Mouse (Mus musculus) yolk sac, embryonic 10.5 days (tissue): ENCODE measurements around the gene Gm11397.
"Not testable (repeated sequence)": the region's sequence is repeated elsewhere in the genome, so short reads cannot be mapped to it uniquely, and the experiment has no call there.

ENCODE experiments used
- DNase-seq: peaks from one replicate; pipeline ENCODE4 v3.0.0-alpha.2; 2017; ENCODE audit warnings: low spot score

Gm11397 gene

GRCm38 (mm10) chr13:33395461-33395860 is at the start of gene Gm11397:
TSS of gene Gm11397 (plus strand) at chr13:33395761.
- DNase-seq: not testable (repeated sequence)

- not testable (repeated sequence) for DNase-seq
Observed at GRCm38 (mm10) chr13:33356666-33357065, 38.9 kb upstream of the Gm11397 start.

GRCm38 (mm10) chr13:33432714-33433113 is 37.2 kb downstream of the Gm11397 start:
- DNase-seq: not testable (repeated sequence)
